Mouse (Mus musculus) lung, postnatal 0 days (tissue): ENCODE measurements around the gene Kcnk13.

Experiments used
- CTCF ChIP-seq: IDR thresholded peaks from 2 replicates; pipeline ENCODE4 v1.5.1; 2016; ENCODE audit warnings: antibody characterized with exemption, mild to moderate bottlenecking
- EP300 ChIP-seq: IDR thresholded peaks from 2 replicates; pipeline ENCODE4 v1.6.1; 2016; ENCODE audit warnings: antibody characterized with exemption, mild to moderate bottlenecking, control low read depth

DNA sequence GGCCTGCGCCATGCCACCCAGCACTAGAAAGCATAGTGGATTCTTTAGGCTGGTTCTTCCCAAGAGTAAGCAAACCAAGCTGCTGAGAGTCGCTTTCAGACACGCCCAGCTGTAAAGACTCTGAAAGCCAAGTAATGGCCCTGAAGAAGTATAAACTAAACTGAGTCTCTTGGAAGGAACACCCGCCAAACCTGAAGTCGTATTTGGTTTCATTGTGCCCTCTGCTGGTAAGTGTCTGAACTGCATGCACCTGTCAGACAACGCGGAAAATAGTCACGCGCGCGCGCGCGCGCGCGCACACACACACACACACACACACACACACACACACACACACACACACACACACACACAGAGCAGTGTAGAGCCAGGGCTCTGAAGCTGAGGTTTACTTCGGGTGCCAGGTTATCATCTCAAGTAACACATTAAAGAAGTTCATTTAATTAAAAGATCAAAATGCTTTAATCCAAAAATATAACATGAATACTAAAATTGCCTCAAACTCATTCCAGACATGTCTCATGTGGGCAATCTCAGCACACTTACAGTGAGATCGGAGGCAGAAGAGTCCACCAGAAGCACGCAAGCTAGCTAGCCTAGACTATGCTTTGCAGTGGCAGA lies 142.1 kb downstream of the Kcnk13 start:
- TF ChIP-seq CTCF (peak; percentile 90), EP300 (no peak)
